Mouse (Mus musculus) testis, adult 10 weeks (tissue): Measurements from ENCODE around the gene Mettl8. TPM values are rescaled to one million over a fixed set of nuclear protein-coding genes. Genes with fewer than 3 reads are reported as not detected.

Experiments used
- polyA plus RNA-seq: library from polyadenylated mRNA; stranded (reverse); fragments of 350-450 nt; fragmentation: Illumina TruSeq; extraction: RNeasy Lipid Tissue Mini Kit (QIAGEN cat#74804); gene quantifications from one replicate; pipeline ENCODE4 v1.2.3, GENCODE M21; 2014; ENCODE audit warnings: low read depth, low replicate concordance

Gene Mettl8
- polyA plus RNA-seq = 7.8 TPM

DNA sequence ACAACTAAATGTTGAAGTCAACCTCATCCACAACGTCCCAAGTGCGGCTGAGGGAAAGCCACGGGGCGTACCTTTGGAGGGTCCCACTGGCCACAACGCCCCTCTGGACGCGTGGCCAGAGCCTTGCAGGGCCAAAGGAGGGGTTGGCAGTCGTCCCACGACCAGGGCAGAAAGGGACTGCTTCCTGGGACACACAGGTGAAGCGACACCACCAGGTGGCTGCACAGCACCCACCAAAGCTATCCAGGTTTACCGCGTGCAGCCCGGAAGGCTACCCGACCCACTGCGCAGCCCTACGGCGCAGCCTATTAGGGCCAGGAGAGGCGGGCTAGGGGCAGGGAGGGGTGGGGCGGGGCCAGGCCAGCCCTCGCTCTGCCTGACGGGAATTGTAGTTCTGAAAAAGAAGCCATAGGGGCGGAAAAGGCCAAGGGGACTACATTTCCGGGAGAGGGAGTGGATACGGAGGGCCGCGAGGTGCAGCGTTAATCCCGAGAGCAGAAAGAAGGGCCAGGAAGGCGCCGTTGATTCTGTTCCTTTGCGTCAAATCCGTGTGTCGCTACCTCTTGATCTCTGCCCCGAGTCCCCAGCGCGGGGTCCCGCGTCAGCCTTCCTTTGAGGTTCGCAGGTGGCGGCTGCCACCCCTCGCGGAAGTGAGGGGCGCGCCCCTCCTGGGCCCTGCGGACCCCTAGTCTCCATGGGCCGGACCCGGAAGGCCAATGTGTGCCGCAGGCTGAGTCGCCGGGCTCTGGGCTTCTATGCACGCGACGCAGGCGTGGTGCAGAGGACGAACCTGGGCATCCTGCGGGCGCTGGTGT is at the start of gene Mettl8, which contains the start of gene Dcaf17:
Gene Mettl8, minus strand, starts transcription at position 284 of the 815 bp plus-strand sequence.
Gene Dcaf17, plus strand, starts transcription at position 29 of the 815 bp plus-strand sequence.

Other genes starting within 250 kb of the Mettl8 start
- 57.8 TPM for gene Tlk1, start 229.9 kb downstream of the Mettl8 start, polyA plus RNA-seq
- 34.1 TPM for gene Dcaf17, start 255 bp downstream of the Mettl8 start, polyA plus RNA-seq
- 1.9 TPM for gene Cybrd1, start 62.3 kb upstream of the Mettl8 start, polyA plus RNA-seq
- gene Dync1i2, start 156.1 kb upstream of the Mettl8 start, polyA plus RNA-seq = 231 TPM